Mouse (Mus musculus) embryonic facial prominence, embryonic 14.5 days (tissue): Measurements from ENCODE around the gene Shtn1. TPM values are rescaled to one million over a fixed set of nuclear protein-coding genes. Genes with fewer than 3 reads are reported as not detected.

Experiments used
- ATAC-seq: fragments of 200-750 bp; cut with Nextera tagmentation; 2 replicates; pipeline ENCODE4 v1.8.0; 2017; ENCODE audit warnings: low read depth, moderate number of reproducible peaks, moderate TSS enrichment
- DNase-seq: peaks from one replicate; pipeline ENCODE4 v3.0.0-alpha.2; 2015; ENCODE audit warnings: low spot score
- H3K27ac ChIP-seq: fragments of 300-500 bp; sonication (generic); replicated peaks from 2 replicates; pipeline ENCODE4 v1.5.1; 2014; ENCODE audit warnings: low read depth, mild to moderate bottlenecking, low read length, moderate library complexity
- H3K27me3 ChIP-seq: fragments of 300-500 bp; sonication (generic); replicated peaks from 2 replicates; pipeline ENCODE4 v1.6.1; 2014; ENCODE audit warnings: low read length; ENCODE audit not compliant: control insufficient read depth, insufficient read depth
- H3K36me3 ChIP-seq: fragments of 300-500 bp; sonication (generic); 2 replicates; pipeline ENCODE4 v1.6.1; 2014; ENCODE audit warnings: low read length, mixed read lengths; ENCODE audit not compliant: control insufficient read depth, insufficient read depth
- H3K4me1 ChIP-seq: fragments of 300-500 bp; sonication (generic); 2 replicates; pipeline ENCODE4 v1.6.1; 2014; ENCODE audit warnings: antibody characterized with exemption, low read length; ENCODE audit not compliant: control insufficient read depth, insufficient read depth
- H3K4me2 ChIP-seq: fragments of 300-500 bp; sonication (generic); 2 replicates; pipeline ENCODE4 v1.6.1; 2014; ENCODE audit warnings: low read depth, mild to moderate bottlenecking, low read length, moderate library complexity, mixed read lengths
- H3K4me3 ChIP-seq: fragments of 300-500 bp; sonication (generic); 2 replicates; pipeline ENCODE4 v1.5.1; 2014; ENCODE audit warnings: low read depth, mild to moderate bottlenecking, low read length
- H3K9ac ChIP-seq: fragments of 300-500 bp; sonication (generic); 2 replicates; pipeline ENCODE4 v1.6.1; 2014; ENCODE audit warnings: low read depth, mild to moderate bottlenecking, low read length, moderate library complexity, mixed read lengths
- H3K9me3 ChIP-seq: fragments of 300-500 bp; sonication (generic); 2 replicates; pipeline ENCODE4 v1.6.1; 2016; ENCODE audit warnings: low read length; ENCODE audit not compliant: control insufficient read depth
- WGBS: fragments of 180-500 bp; shearing (Covaris S2); extraction: QIAGEN DNeasy Blood & Tissue Kit; methylation state at CpG from one replicate; pipeline ENCODE4 v1.1.7; 2014; 5-methylcytosine and 5-hydroxymethylcytosine counted together
- polyA plus RNA-seq: library from polyadenylated mRNA; unstranded; fragments of >200 nt; fragmentation: Nextera tagmentation; extraction: Ambion mirVana; gene quantifications from 2 replicates; pipeline ENCODE4 v1.2.1, GENCODE M21; 2014

Gene Shtn1
- polyA plus RNA-seq, 1 experiment from 2014 or later: 7.0 TPM

- Histone ChIP-seq H3K36me3 (no peaks in the 10 kb centered on the region), H3K27me3 (no peaks in the 10 kb centered on the region), H3K4me2 (no peak overlapping the region), H3K27ac (no peak overlapping the region), H3K4me1 (no peaks in the 10 kb centered on the region), H3K9me3 (no peaks in the 10 kb centered on the region), H3K9ac (no peak overlapping the region), H3K4me3 (no peak overlapping the region)
- 74% methylated on average over 3 of the region's 3 CpGs for WGBS
- ATAC-seq (no peak), DNase-seq (no peak)
Measured at GRCm38 (mm10) chr19:59041086-59041485, 34.8 kb downstream of the Shtn1 start.

GRCm38 (mm10) chr19:59038793-59039192 is 37.1 kb downstream of the Shtn1 start:
- ATAC-seq (no peak), DNase-seq (no peak)
- 73% methylated on average over 4 of the region's 4 CpGs for WGBS
- Histone ChIP-seq H3K36me3 (no peaks in the 10 kb centered on the region), H3K4me2 (no peak overlapping the region), H3K4me3 (no peak overlapping the region), H3K4me1 (no peaks in the 10 kb centered on the region), H3K9me3 (no peaks in the 10 kb centered on the region), H3K27ac (no peak overlapping the region), H3K9ac (no peak overlapping the region), H3K27me3 (no peaks in the 10 kb centered on the region)

- Histone ChIP-seq H3K4me1 (no peaks in the 10 kb centered on the region), H3K9ac (no peak overlapping the region), H3K4me3 (no peak overlapping the region), H3K4me2 (no peak overlapping the region), H3K27me3 (no peaks in the 10 kb centered on the region), H3K27ac (no peak overlapping the region), H3K9me3 (no peaks in the 10 kb centered on the region), H3K36me3 (no peaks in the 10 kb centered on the region)
- DNase-seq (no peak), ATAC-seq (no peak)
- WGBS: 63% methylated on average over 3 of the region's 3 CpGs
Measured at GRCm38 (mm10) chr19:59036811-59037210, 39.1 kb downstream of the Shtn1 start.

GRCm38 (mm10) chr19:59033241-59033640 is 42.7 kb downstream of the Shtn1 start:
- no peak overlapping the region for H3K4me2 ChIP-seq
- no peaks in the 10 kb centered on the region for H3K9me3 ChIP-seq
- H3K4me1 ChIP-seq: no peaks in the 10 kb centered on the region
- no peak for DNase-seq
- no peak overlapping the region for H3K9ac ChIP-seq
- H3K36me3 ChIP-seq: no peaks in the 10 kb centered on the region
- WGBS: 59% methylated on average over 4 of the region's 4 CpGs
- no peaks in the 10 kb centered on the region for H3K27me3 ChIP-seq
- H3K4me3 ChIP-seq: no peak overlapping the region
- H3K27ac ChIP-seq: no peak overlapping the region
- ATAC-seq: peak; percentile 67; the same call in 1 of the 2 replicates

GRCm38 (mm10) chr19:59030221-59030620 is 45.7 kb downstream of the Shtn1 start:
- no peak for ATAC-seq
- WGBS: 71% methylated on average over 1 of the region's 1 CpGs
- H3K4me2 ChIP-seq: no peak overlapping the region

GRCm38 (mm10) chr19:59029011-59029410 is 46.9 kb downstream of the Shtn1 start:
- H3K9me3 ChIP-seq: no peaks in the 10 kb centered on the region
- DNase-seq (no peak), ATAC-seq (no peak)
- H3K36me3 ChIP-seq: no peaks in the 10 kb centered on the region
- no peak overlapping the region for H3K4me2 ChIP-seq
- no peak overlapping the region for H3K27ac ChIP-seq
- H3K4me1 ChIP-seq: no peaks in the 10 kb centered on the region
- H3K27me3 ChIP-seq: no peaks in the 10 kb centered on the region
- no peak overlapping the region for H3K9ac ChIP-seq
- H3K4me3 ChIP-seq: no peak overlapping the region
- 85% methylated on average over 9 of the region's 9 CpGs for WGBS

More at GRCm38 (mm10) chr19:59030221-59030620, 45.7 kb downstream of the Shtn1 start:
- no peaks in the 10 kb centered on the region for H3K9me3 ChIP-seq
- H3K9ac ChIP-seq: no peak overlapping the region
- H3K4me3 ChIP-seq: no peak overlapping the region
- no peaks in the 10 kb centered on the region for H3K4me1 ChIP-seq
- H3K27me3 ChIP-seq: no peaks in the 10 kb centered on the region
- DNase-seq: no peak
- H3K36me3 ChIP-seq: no peaks in the 10 kb centered on the region
- H3K27ac ChIP-seq: no peak overlapping the region

- H3K27me3 ChIP-seq: no peaks in the 10 kb centered on the region
- H3K9ac ChIP-seq: no peak overlapping the region
- no peak for DNase-seq
- no peaks in the 10 kb centered on the region for H3K4me1 ChIP-seq
- no peaks in the 10 kb centered on the region for H3K9me3 ChIP-seq
- 88% methylated on average over 3 of the region's 3 CpGs for WGBS
- no peak for ATAC-seq
- H3K36me3 ChIP-seq: no peaks in the 10 kb centered on the region
- no peak overlapping the region for H3K4me2 ChIP-seq
- H3K4me3 ChIP-seq: no peak overlapping the region
- H3K27ac ChIP-seq: no peak overlapping the region
Measured at GRCm38 (mm10) chr19:59028130-59028529, 47.8 kb downstream of the Shtn1 start.

GRCm38 (mm10) chr19:59023876-59024275 is 52.0 kb downstream of the Shtn1 start:
- H3K4me1 ChIP-seq: no peaks in the 10 kb centered on the region
- no peaks in the 10 kb centered on the region for H3K36me3 ChIP-seq
- no peaks in the 10 kb centered on the region for H3K27me3 ChIP-seq
- H3K9me3 ChIP-seq: 0 out of 2 replicates have a peak, but pooled peaks cover 5% of the 10 kb centered on the region
- H3K4me2 ChIP-seq: no peak overlapping the region
- DNase-seq (no peak), ATAC-seq (no peak)
- H3K27ac ChIP-seq: no peak overlapping the region
- no peak overlapping the region for H3K4me3 ChIP-seq
- whole genome bisulfite sequencing: 94% methylated on average over 3 of the region's 3 CpGs
- H3K9ac ChIP-seq: no peak overlapping the region

GRCm38 (mm10) chr19:59021644-59022043 is 54.3 kb downstream of the Shtn1 start:
- Histone ChIP-seq H3K9ac (no peak overlapping the region), H3K27ac (no peak overlapping the region), H3K27me3 (no peaks in the 10 kb centered on the region), H3K36me3 (no peaks in the 10 kb centered on the region), H3K4me1 (no peaks in the 10 kb centered on the region), H3K4me2 (no peak overlapping the region), H3K9me3 (0 out of 2 replicates have a peak, but pooled peaks cover 5% of the 10 kb centered on the region), H3K4me3 (no peak overlapping the region)
- DNase-seq: no peak
- ATAC-seq: no peak
